Mouse (Mus musculus) adrenal gland, postnatal 25 days (tissue): Measurements from ENCODE around the gene Gm21497. TPM values are rescaled to one million over a fixed set of nuclear protein-coding genes. Genes with fewer than 3 reads are reported as not detected.
"Not testable (repeated sequence)": the region's sequence is repeated elsewhere in the genome, so short reads cannot be mapped to it uniquely, and the experiment has no call there.

Source experiments
- DNase-seq: peaks from one replicate; pipeline ENCODE4 v3.0.0; 2021; ENCODE audit warnings: mixed read lengths
- long read RNA-seq: library from polyadenylated mRNA; stranded (forward); transcript quantifications from one replicate; pipeline ENCODE4 v2.0.0, GENCODE M21; 2021
- total RNA-seq: library from RNA; stranded (reverse); gene quantifications from 2 replicates; pipeline ENCODE4 v1.2.3, GENCODE M21; 2021

Gene Gm21497
- not detected in 2 replicates for total RNA-seq
- long read RNA-seq: 0 reads

DNA sequence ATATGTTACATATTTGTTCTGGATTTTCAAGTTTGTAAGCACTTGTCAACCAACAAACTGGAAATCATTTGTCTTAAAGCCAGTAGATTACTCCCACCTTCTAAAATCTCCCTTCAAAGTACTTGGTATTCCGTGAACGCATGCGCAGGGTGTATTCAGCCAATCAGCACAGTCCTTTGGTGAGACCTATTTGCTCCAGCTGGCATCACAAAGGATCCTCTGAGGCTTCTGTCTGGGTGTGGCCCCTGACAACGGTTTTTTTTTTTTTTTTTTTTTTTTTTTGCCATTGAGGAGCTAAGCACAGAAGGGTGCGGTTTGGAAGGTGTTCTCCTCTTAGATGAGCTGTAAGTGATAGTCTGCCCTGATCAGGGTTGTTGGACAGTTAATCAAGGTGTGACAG, at the start of gene Gm21497:
Gene Gm21497, plus strand, starts transcription at position 301 of the 400 bp plus-strand sequence.
- DNase-seq: not testable (repeated sequence)
